Mouse (Mus musculus) liver, postnatal 0 days (tissue): ENCODE data around the gene Mmgt2. TPM values are rescaled to one million over a fixed set of nuclear protein-coding genes. Genes with fewer than 3 reads are reported as not detected.

Source experiments
- ATAC-seq: fragments of 200-750 bp; cut with Nextera tagmentation; 2 replicates; pipeline ENCODE4 v1.8.0; 2017; ENCODE audit warnings: mild to moderate bottlenecking, moderate library complexity
- DNase-seq: peaks from one replicate; pipeline ENCODE4 v3.0.0-alpha.2; 2016
- H3K27ac ChIP-seq: fragments of 300-500 bp; sonication (generic); 2 replicates; pipeline ENCODE4 v1.5.1; 2014; ENCODE audit warnings: antibody characterized with exemption, moderate library complexity, mild to moderate bottlenecking, low read depth
- H3K27me3 ChIP-seq: fragments of 300-500 bp; sonication (generic); 2 replicates; pipeline ENCODE4 v1.6.1; 2014; ENCODE audit warnings: low read length, control low read depth, mixed read lengths; ENCODE audit not compliant: insufficient read depth
- H3K36me3 ChIP-seq: fragments of 300-500 bp; sonication (generic); replicated peaks from 2 replicates; pipeline ENCODE4 v1.6.1; 2014; ENCODE audit warnings: mild to moderate bottlenecking, control low read depth, low read length, moderate library complexity, mixed read lengths; ENCODE audit not compliant: insufficient read depth
- H3K4me1 ChIP-seq: fragments of 300-500 bp; sonication (generic); 2 replicates; pipeline ENCODE4 v1.6.1; 2014; ENCODE audit warnings: antibody characterized with exemption, mild to moderate bottlenecking, control low read depth; ENCODE audit not compliant: insufficient read depth
- H3K4me2 ChIP-seq: fragments of 300-500 bp; sonication (generic); 2 replicates; pipeline ENCODE4 v1.6.1; 2014; ENCODE audit warnings: low read depth, mild to moderate bottlenecking, low read length, moderate library complexity, mixed read lengths
- H3K4me3 ChIP-seq: fragments of 300-500 bp; sonication (generic); 2 replicates; pipeline ENCODE4 v1.5.1; 2014; ENCODE audit warnings: low read depth, low read length
- H3K9ac ChIP-seq: fragments of 300-500 bp; sonication (generic); replicated peaks from 2 replicates; pipeline ENCODE4 v1.6.1; 2014; ENCODE audit warnings: mild to moderate bottlenecking, moderate library complexity
- H3K9me3 ChIP-seq: fragments of 300-500 bp; sonication (generic); 2 replicates; pipeline ENCODE4 v1.6.1; 2016; ENCODE audit warnings: mild to moderate bottlenecking, control low read depth, low read length, mixed read lengths
- CTCF ChIP-seq: sonication (generic); IDR thresholded peaks from 2 replicates; pipeline ENCODE4 v1.5.1; 2016; ENCODE audit warnings: antibody characterized with exemption, low read depth
- EP300 ChIP-seq: IDR thresholded peaks from 2 replicates; pipeline ENCODE4 v1.6.1; 2016; ENCODE audit warnings: antibody characterized with exemption, low read depth, mild to moderate bottlenecking
- WGBS: fragments of 180-500 bp; shearing (Covaris S2); extraction: QIAGEN DNeasy Blood & Tissue Kit; methylation state at CpG from one replicate; pipeline ENCODE4 v1.1.7; 2014; ENCODE audit not compliant: insufficient replicate concordance; 5-methylcytosine and 5-hydroxymethylcytosine counted together
- polyA plus RNA-seq: library from polyadenylated mRNA; unstranded; fragments of >200 nt; fragmentation: Nextera tagmentation; extraction: Ambion mirVana; gene quantifications from 2 replicates; pipeline ENCODE4 v1.2.1, GENCODE M21; 2015

Mmgt2 gene
- polyA plus RNA-seq, 1 experiment from 2014 or later: 7.8 TPM

- no peak overlapping the region for H3K27ac ChIP-seq
- no peak overlapping the region for H3K9ac ChIP-seq
- no peaks in the 10 kb centered on the region for H3K9me3 ChIP-seq
- no peaks in the 10 kb centered on the region for H3K4me1 ChIP-seq
- WGBS: 83% methylated on average over 5 of the region's 5 CpGs
- no peak for ATAC-seq
- no peaks in the 10 kb centered on the region for H3K27me3 ChIP-seq
- DNase-seq: no peak
- H3K4me2 ChIP-seq: no peak overlapping the region
- TF ChIP-seq CTCF (no peak), EP300 (no peak)
- no peaks in the 10 kb centered on the region for H3K36me3 ChIP-seq
- no peak overlapping the region for H3K4me3 ChIP-seq
Observed at GRCm38 (mm10) chr11:62668986-62669385, 20.5 kb downstream of the Mmgt2 start.

DNA sequence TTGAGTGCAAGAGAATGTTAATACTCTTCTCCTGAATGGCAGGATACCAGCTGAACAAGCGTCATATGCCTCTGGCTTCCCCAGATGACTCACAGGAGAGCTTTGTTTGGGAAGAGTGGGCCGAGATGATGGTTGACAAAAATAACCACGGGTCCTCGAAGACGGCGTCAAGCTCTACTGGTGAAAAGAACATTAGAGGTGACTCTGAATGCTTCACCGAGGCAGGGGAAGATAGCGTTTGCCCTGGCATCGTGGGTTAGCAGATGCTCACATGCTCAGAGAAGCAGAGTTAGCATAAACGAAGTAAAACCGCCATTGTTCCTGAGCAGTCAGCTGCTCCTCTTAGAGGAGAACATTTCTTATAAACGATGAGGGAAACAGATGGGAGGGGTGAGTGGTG lies 21.0 kb downstream of the Mmgt2 start:
- WGBS: 48% methylated on average over 12 of the region's 12 CpGs
- Histone ChIP-seq H3K9ac (no peak overlapping the region), H3K9me3 (no peaks in the 10 kb centered on the region), H3K27me3 (no peaks in the 10 kb centered on the region), H3K4me2 (no peak overlapping the region), H3K4me1 (no peaks in the 10 kb centered on the region), H3K36me3 (no peaks in the 10 kb centered on the region), H3K27ac (no peak overlapping the region), H3K4me3 (no peak overlapping the region)
- TF ChIP-seq EP300 (no peak), CTCF (no peak)
- DNase-seq (no peak), ATAC-seq (no peak)

GRCm38 (mm10) chr11:62670006-62670405 lies 21.5 kb downstream of the Mmgt2 start:
- H3K9me3 ChIP-seq: no peaks in the 10 kb centered on the region
- TF ChIP-seq CTCF (no peak), EP300 (no peak)
- no peak for DNase-seq
- H3K9ac ChIP-seq: no peak overlapping the region
- H3K36me3 ChIP-seq: no peaks in the 10 kb centered on the region
- no peak overlapping the region for H3K27ac ChIP-seq
- no peaks in the 10 kb centered on the region for H3K4me1 ChIP-seq
- no peak overlapping the region for H3K4me2 ChIP-seq
- H3K4me3 ChIP-seq: no peak overlapping the region
- no peak for ATAC-seq
- no peaks in the 10 kb centered on the region for H3K27me3 ChIP-seq
- WGBS: 65% methylated on average over 6 of the region's 6 CpGs

GRCm38 (mm10) chr11:62675480-62676289 lies 27.2 kb downstream of the Mmgt2 start:
- Histone ChIP-seq H3K9ac (no peak overlapping the region), H3K4me2 (peak overlapping the region; percentile 62), H3K36me3 (no peaks in the 10 kb centered on the region), H3K4me3 (0 out of 2 replicates have a peak overlapping the region, but pooled peaks have one; percentile 13), H3K4me1 (0 out of 2 replicates have a peak, but pooled peaks cover 3% of the 10 kb centered on the region), H3K27me3 (no peaks in the 10 kb centered on the region), H3K9me3 (no peaks in the 10 kb centered on the region), H3K27ac (no peak overlapping the region)
- WGBS: 18% methylated on average over 17 of the region's 17 CpGs
- ATAC-seq (peak; percentile 87), DNase-seq (peak; percentile 66)
- peak; percentile 85 for TF ChIP-seq CTCF
- no peak for TF ChIP-seq EP300

DNA sequence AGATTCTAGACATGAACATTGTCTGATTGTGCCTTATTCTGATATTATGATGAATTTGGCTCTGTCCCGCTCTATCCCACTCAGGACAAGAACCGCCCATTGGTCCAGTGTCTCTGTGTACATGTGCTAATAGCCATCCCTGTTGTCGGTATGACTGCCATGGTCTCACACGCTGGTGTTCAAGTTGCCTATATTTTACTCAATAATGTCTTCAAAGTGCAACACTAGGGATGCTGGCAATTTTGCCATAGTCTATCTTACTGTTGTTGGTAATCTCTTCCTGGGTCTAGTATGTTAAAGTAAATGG lies 27.8 kb downstream of the Mmgt2 start:
- DNase-seq (no peak), ATAC-seq (no peak)
- WGBS: 77% methylated on average over 4 of the region's 4 CpGs
- H3K27me3 ChIP-seq: no peaks in the 10 kb centered on the region
- TF ChIP-seq CTCF: no peak
- H3K9ac ChIP-seq: no peak overlapping the region
- H3K9me3 ChIP-seq: no peaks in the 10 kb centered on the region
- H3K36me3 ChIP-seq: no peaks in the 10 kb centered on the region
- no peak overlapping the region for H3K4me2 ChIP-seq
- 0 out of 2 replicates have a peak, but pooled peaks cover 3% of the 10 kb centered on the region for H3K4me1 ChIP-seq
- no peak overlapping the region for H3K27ac ChIP-seq
- no peak overlapping the region for H3K4me3 ChIP-seq

DNA sequence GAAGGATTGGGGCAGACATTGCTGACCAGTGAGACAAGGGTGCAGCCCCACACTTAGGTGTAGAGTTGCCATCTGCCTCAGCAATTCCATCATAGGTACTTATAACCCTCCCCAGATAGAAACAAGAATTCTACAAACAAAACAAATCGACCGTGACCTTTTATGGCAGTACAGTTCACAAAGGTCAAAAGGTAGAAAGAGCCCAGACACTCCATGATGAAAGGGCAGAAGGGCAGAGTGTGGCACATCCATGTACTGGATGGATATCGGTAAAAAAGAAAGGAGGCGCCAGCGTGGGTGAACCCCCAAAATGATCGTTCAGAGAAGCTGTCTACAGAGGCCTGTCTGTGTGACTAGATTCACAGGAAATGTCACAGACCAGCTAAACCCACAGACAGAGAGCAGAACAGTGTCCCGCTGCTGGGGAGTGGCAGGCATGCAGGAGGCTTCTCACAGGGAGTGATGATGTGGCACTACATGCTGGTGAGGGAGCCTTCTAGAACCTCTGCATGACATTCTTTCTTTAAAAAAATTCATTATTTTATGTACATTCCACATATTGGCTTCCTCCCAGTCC lies 30.4 kb downstream of the Mmgt2 start:
- no peaks in the 10 kb centered on the region for H3K9me3 ChIP-seq
- no peak overlapping the region for H3K4me3 ChIP-seq
- no peaks in the 10 kb centered on the region for H3K27me3 ChIP-seq
- no peak overlapping the region for H3K27ac ChIP-seq
- no peaks in the 10 kb centered on the region for H3K36me3 ChIP-seq
- H3K9ac ChIP-seq: no peak overlapping the region
- WGBS: 63% methylated on average over 7 of the region's 7 CpGs
- TF ChIP-seq CTCF (no peak), EP300 (no peak)
- DNase-seq (no peak), ATAC-seq (peak; percentile 73)
- H3K4me2 ChIP-seq: 0 out of 2 replicates have a peak overlapping the region, but pooled peaks have one; percentile 6
- H3K4me1 ChIP-seq: 0 out of 2 replicates have a peak, but pooled peaks cover 3% of the 10 kb centered on the region
